Mouse (Mus musculus) testis, adult 2 months (tissue): ENCODE results near the gene Rcan2.

Source experiments
- CTCF ChIP-seq: fragments of 200-500 bp; IDR thresholded peaks from 2 replicates; pipeline ENCODE4 v1.5.1; 2012; ENCODE audit warnings: low read depth, mild to moderate bottlenecking, inconsistent platforms, low read length, moderate library complexity; ENCODE audit not compliant: control insufficient read depth, insufficient read depth, insufficient replicate concordance
- POLR2A ChIP-seq: fragments of 200-500 bp; IDR thresholded peaks from 2 replicates; pipeline ENCODE4 v1.6.1; 2012; ENCODE audit warnings: low read depth, mild to moderate bottlenecking, inconsistent platforms, low read length, moderate library complexity; ENCODE audit not compliant: control insufficient read depth

DNA sequence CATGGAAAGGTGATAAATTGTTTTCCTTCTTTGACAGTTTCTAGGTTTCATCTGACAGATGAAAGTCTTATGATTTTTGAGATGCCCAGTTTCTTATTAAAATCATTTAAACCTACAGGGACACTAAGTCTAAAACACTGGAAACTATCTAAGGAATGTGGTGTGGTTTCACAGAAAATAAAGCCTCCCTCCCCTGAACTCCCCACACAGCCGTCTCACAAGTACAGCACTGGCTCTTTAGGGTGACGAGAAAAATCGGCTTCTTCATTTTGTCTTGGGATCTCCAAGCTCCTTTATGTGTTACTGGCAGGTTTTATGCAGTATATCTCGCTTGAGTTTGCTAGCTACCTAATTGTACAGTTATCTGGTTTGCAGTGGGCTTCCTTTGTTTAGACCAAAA lies 210.8 kb downstream of the Rcan2 start:
- TF ChIP-seq POLR2A (no peak), CTCF (no peak)
